Mouse (Mus musculus): ENCODE data around the gene Sptbn4. TPM values are rescaled to one million over a fixed set of nuclear protein-coding genes. Genes with fewer than 3 reads are reported as not detected.
A peak's percentile ranks its signal among the peaks of the same experiment; 100 is the strongest.

Gene Sptbn4
- polyA plus RNA-seq, 2 experiments, result 0.15 to 0.64 TPM

- WGBS, result 7% methylated on average over 55 of the region's 81 CpGs
- H3K4me1 ChIP-seq (ENCODE audit: control insufficient read depth, insufficient read depth, low read length), result no peaks in the 10 kb centered on the region
- no peak for TF ChIP-seq POLR2A (IDR thresholded peaks at IDR 0.05; ENCODE audit: borderline replicate concordance, extremely low read depth, insufficient read depth, insufficient read length)
- 0 out of 2 replicates have a peak overlapping the region, but pooled peaks have one; percentile 15 for H3K4me2 ChIP-seq (replicated peaks; ENCODE audit: low read depth, low read length, severe bottlenecking)
- DNase-seq (ENCODE audit: low spot score), result no peak
- H3K27ac ChIP-seq (replicated peaks; ENCODE audit: low read depth, low read length), result no peak overlapping the region
- no peak overlapping the region for H3K9ac ChIP-seq (ENCODE audit: low read depth, low read length, severe bottlenecking)
- peaks cover 79% of the 10 kb centered on the region for H3K27me3 ChIP-seq (ENCODE audit: control insufficient read depth, insufficient read depth, low read length)
- peak overlapping the region; percentile 11 for H3K4me3 ChIP-seq (replicated peaks; ENCODE audit: low read length)
- H3K36me3 ChIP-seq (ENCODE audit: control insufficient read depth, insufficient read depth, low read length), result no peaks in the 10 kb centered on the region
- ATAC-seq (ENCODE audit: low FRiP score, low read depth), result no peak
- H3K9me3 ChIP-seq (ENCODE audit: control insufficient read depth, low read length), result peaks cover 6% of the 10 kb centered on the region; the same call in 1 of the 2 replicates
Observed at GRCm38 (mm10) chr7:27404203-27404942, 43.1 kb downstream of the Sptbn4 start.

DNA sequence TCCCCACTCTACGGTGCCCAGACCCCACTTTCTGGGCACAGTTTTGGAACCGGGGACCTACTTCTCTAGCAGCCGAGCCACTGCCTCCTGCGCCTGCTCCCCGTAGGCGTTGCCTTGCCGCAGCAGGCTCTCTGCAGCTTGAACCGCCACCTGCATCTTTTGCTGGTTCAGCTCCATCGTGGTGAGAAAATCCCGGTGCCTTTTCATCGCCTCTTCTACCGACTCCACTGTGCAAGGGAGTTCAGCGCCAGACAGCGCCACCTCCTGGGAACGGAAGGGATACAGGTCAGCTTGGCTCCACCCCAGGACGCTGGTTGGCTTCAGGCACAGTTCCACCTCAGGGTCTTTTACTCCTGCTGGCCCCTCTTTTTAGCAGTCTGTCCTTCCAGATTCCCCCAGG, 44.8 kb downstream of the Sptbn4 start:
- Histone ChIP-seq H3K36me3 (ENCODE audit: control insufficient read depth, insufficient read depth, low read length) (no peaks in the 10 kb centered on the region), H3K9ac (ENCODE audit: low read depth, low read length, severe bottlenecking) (no peak overlapping the region), H3K4me2 (replicated peaks; ENCODE audit: low read depth, low read length, severe bottlenecking) (no peak overlapping the region), H3K27ac (replicated peaks; ENCODE audit: low read depth, low read length) (no peak overlapping the region), H3K4me1 (ENCODE audit: control insufficient read depth, insufficient read depth, low read length) (no peaks in the 10 kb centered on the region), H3K9me3 (ENCODE audit: control insufficient read depth, low read length) (peaks cover 6% of the 10 kb centered on the region; the same call in 1 of the 2 replicates), H3K27me3 (ENCODE audit: control insufficient read depth, insufficient read depth, low read length) (peaks cover 70% of the 10 kb centered on the region), H3K4me3 (replicated peaks; ENCODE audit: low read length) (no peak overlapping the region)
- no peak for TF ChIP-seq POLR2A (IDR thresholded peaks at IDR 0.05; ENCODE audit: borderline replicate concordance, extremely low read depth, insufficient read depth, insufficient read length)
- 15% methylated on average over 16 of the region's 16 CpGs for WGBS
- DNase-seq (ENCODE audit: low spot score) (peak; percentile 25), ATAC-seq (ENCODE audit: low FRiP score, low read depth) (no peak)

GRCm38 (mm10) chr7:27400545-27400944, 46.9 kb downstream of the Sptbn4 start:
- DNase-seq (ENCODE audit: low spot score) (no peak), ATAC-seq (ENCODE audit: low FRiP score, low read depth) (no peak)
- no peak for TF ChIP-seq POLR2A (IDR thresholded peaks at IDR 0.05; ENCODE audit: borderline replicate concordance, extremely low read depth, insufficient read depth, insufficient read length)
- H3K4me2 ChIP-seq (replicated peaks; ENCODE audit: low read depth, low read length, severe bottlenecking), result no peak overlapping the region
- 0 out of 2 replicates have a peak, but pooled peaks cover 6% of the 10 kb centered on the region for H3K9me3 ChIP-seq (ENCODE audit: control insufficient read depth, low read length)
- peaks cover 70% of the 10 kb centered on the region for H3K27me3 ChIP-seq (ENCODE audit: control insufficient read depth, insufficient read depth, low read length)
- WGBS, result 76% methylated on average over 7 of the region's 7 CpGs
- H3K4me1 ChIP-seq (ENCODE audit: control insufficient read depth, insufficient read depth, low read length), result peaks cover 4% of the 10 kb centered on the region; the same call in 1 of the 2 replicates
- H3K27ac ChIP-seq (replicated peaks; ENCODE audit: low read depth, low read length), result no peak overlapping the region
- no peak overlapping the region for H3K9ac ChIP-seq (ENCODE audit: low read depth, low read length, severe bottlenecking)
- H3K4me3 ChIP-seq (replicated peaks; ENCODE audit: low read length), result no peak overlapping the region
- H3K36me3 ChIP-seq (ENCODE audit: control insufficient read depth, insufficient read depth, low read length), result no peaks in the 10 kb centered on the region

DNA sequence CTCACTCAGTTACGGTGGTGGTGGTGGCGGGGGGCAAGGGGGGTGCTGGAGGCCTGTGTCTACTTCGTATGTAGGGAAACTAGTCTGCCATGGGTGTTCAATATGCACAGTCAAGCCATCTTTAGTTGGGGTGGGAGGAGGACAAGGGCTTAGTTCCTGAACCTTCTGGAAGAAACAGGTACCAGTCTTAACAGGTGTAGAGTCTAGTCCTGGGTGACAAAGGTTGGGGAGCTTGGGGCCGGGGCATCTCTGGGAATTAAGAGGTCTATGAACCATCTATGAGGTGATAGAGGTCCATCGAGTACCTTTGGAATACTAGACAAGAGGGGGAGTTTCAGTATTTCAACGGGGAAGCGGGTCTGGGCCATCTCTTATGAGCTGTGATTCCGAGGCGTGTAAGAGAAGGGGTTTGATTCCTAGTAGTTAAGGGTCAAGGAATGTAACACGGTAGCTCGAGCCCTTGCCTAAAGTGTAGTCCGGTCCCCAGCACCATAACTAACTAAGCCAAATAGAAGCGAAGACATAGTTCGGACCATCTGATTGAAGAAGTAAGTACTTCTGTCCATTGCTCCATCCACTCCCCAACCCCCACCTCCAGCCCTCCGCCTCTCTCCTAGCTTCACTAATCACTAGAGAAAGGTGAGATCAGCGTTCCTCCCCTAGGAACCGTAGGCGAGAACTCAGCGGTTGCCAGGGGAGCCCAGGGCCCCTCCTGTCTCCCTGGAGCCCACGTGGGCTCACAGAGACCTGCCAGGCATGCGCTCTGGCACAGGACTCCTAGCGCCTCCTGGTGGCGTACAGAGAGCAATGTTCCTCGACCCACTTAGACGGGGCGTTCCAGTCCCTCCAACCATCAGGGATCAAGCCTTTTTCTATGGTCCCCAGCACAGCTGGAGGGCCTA, 50.2 kb downstream of the Sptbn4 start:
- peak overlapping the region; percentile 77; the same call in 1 of the 2 replicates for H3K4me2 ChIP-seq (replicated peaks; ENCODE audit: low read depth, low read length, severe bottlenecking)

More for the DNA sequence above, 50.2 kb downstream of the Sptbn4 start:
- H3K4me1 ChIP-seq (ENCODE audit: control insufficient read depth, insufficient read depth, low read length), result peaks cover 4% of the 10 kb centered on the region; the same call in 1 of the 2 replicates
- no peaks in the 10 kb centered on the region for H3K9me3 ChIP-seq (ENCODE audit: control insufficient read depth, low read length)
- ATAC-seq (ENCODE audit: low FRiP score, low read depth), result no peak
- H3K27me3 ChIP-seq (ENCODE audit: control insufficient read depth, insufficient read depth, low read length), result peaks cover 58% of the 10 kb centered on the region
- H3K27ac ChIP-seq (replicated peaks; ENCODE audit: low read depth, low read length), result no peak overlapping the region
- peak overlapping the region; percentile 47 for H3K4me3 ChIP-seq (replicated peaks; ENCODE audit: low read length)
- WGBS, result 20% methylated on average over 26 of the region's 26 CpGs
- H3K9ac ChIP-seq (ENCODE audit: low read depth, low read length, severe bottlenecking), result no peak overlapping the region
- no peaks in the 10 kb centered on the region for H3K36me3 ChIP-seq (ENCODE audit: control insufficient read depth, insufficient read depth, low read length)
- TF ChIP-seq POLR2A (IDR thresholded peaks at IDR 0.05; ENCODE audit: borderline replicate concordance, extremely low read depth, insufficient read depth, insufficient read length), result no peak
- peak; percentile 14 for DNase-seq (ENCODE audit: low spot score)
